Mouse (Mus musculus) thymus, adult 2 months (tissue): ENCODE results near the gene Plce1.

Experiments
- CTCF ChIP-seq: fragments of 200-500 bp; IDR thresholded peaks from 2 replicates; pipeline ENCODE4 v1.5.1; 2012; ENCODE audit warnings: mild to moderate bottlenecking, control low read depth, low read length, moderate library complexity, borderline replicate concordance; ENCODE audit not compliant: control insufficient read depth, poor library complexity, insufficient read depth; ENCODE audit errors: extremely low read depth
- POLR2A ChIP-seq: fragments of 200-500 bp; IDR thresholded peaks from 2 replicates; pipeline ENCODE4 v1.6.1; 2012; ENCODE audit warnings: mild to moderate bottlenecking, low read length, control low read depth, moderate library complexity; ENCODE audit not compliant: control insufficient read depth, poor library complexity, insufficient read depth; ENCODE audit errors: extremely low read depth

- no peak for TF ChIP-seq CTCF
- TF ChIP-seq POLR2A = no peak
These were observed 21.9 kb upstream of the Plce1 start for GRCm38 (mm10) chr19:38458996-38459395.
